Mouse (Mus musculus) stomach, embryonic 16.5 days (tissue): ENCODE results near the gene Wwp2. TPM values are rescaled to one million over a fixed set of nuclear protein-coding genes. Genes with fewer than 3 reads are reported as not detected.

Source experiments
- ATAC-seq: fragments of 200-750 bp; cut with Nextera tagmentation; 2 replicates; pipeline ENCODE4 v1.8.0; 2017; ENCODE audit warnings: moderate number of reproducible peaks, moderate TSS enrichment; ENCODE audit not compliant: insufficient read depth, low FRiP score
- H3K27ac ChIP-seq: fragments of 300-500 bp; sonication (generic); 2 replicates; pipeline ENCODE4 v1.5.1; 2014; ENCODE audit warnings: low read length
- H3K27me3 ChIP-seq: fragments of 300-500 bp; sonication (generic); 2 replicates; pipeline ENCODE4 v1.6.1; 2014; ENCODE audit warnings: low read length, control low read depth, mixed read lengths; ENCODE audit not compliant: control insufficient read depth, insufficient read depth
- H3K36me3 ChIP-seq: fragments of 300-500 bp; sonication (generic); 2 replicates; pipeline ENCODE4 v1.6.1; 2014; ENCODE audit warnings: low read length; ENCODE audit not compliant: control insufficient read depth, insufficient read depth
- H3K4me1 ChIP-seq: fragments of 300-500 bp; sonication (generic); 2 replicates; pipeline ENCODE4 v1.6.1; 2014; ENCODE audit warnings: low read length, control low read depth, mixed read lengths; ENCODE audit not compliant: control insufficient read depth, insufficient read depth
- H3K4me2 ChIP-seq: fragments of 300-500 bp; sonication (generic); 2 replicates; pipeline ENCODE4 v1.6.1; 2014; ENCODE audit warnings: low read depth, low read length, mixed read lengths
- H3K4me3 ChIP-seq: fragments of 300-500 bp; sonication (generic); replicated peaks from 2 replicates; pipeline ENCODE4 v1.5.1; 2014; ENCODE audit warnings: mild to moderate bottlenecking, low read length
- H3K9ac ChIP-seq: fragments of 300-500 bp; sonication (generic); 2 replicates; pipeline ENCODE4 v1.6.1; 2014; ENCODE audit warnings: low read length
- H3K9me3 ChIP-seq: fragments of 300-500 bp; sonication (generic); replicated peaks from 2 replicates; pipeline ENCODE4 v1.6.1; 2016; ENCODE audit warnings: low read length, control low read depth; ENCODE audit not compliant: control insufficient read depth
- WGBS: fragments of 180-500 bp; shearing (Covaris S2); extraction: QIAGEN DNeasy Blood & Tissue Kit; methylation state at CpG from one replicate; pipeline ENCODE4 v1.1.7; 2014; 5-methylcytosine and 5-hydroxymethylcytosine counted together
- polyA plus RNA-seq: library from polyadenylated mRNA; unstranded; fragments of >200 nt; fragmentation: Nextera tagmentation; extraction: Ambion mirVana; gene quantifications from 2 replicates; pipeline ENCODE4 v1.2.1, GENCODE M21; 2015

Gene Wwp2
- polyA plus RNA-seq, 1 experiment from 2014 or later, result 36.2 TPM

DNA sequence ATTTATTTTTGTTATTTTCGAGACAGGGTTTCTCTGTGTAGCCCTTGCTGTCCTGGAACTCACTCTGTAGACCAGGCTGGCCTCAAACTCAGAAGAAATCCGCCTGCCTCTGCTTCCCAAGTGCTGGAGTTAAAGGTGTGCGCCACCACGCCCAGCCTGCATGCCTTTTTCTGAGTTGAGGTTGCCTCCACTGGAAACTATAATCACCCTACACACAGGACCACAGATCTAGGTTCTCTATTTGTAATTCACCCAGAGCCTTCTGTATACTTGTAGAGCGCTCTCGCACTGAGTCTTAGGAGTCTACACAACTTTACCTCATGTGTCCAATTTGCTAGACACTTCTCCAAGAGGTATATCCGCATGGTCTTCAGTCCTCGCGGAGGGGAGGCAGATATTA, 12.0 kb upstream of the Wwp2 start:
- H3K4me1 ChIP-seq, result peaks cover 16% of the 10 kb centered on the region
- no peaks in the 10 kb centered on the region for H3K9me3 ChIP-seq
- WGBS, result 21% methylated on average over 9 of the region's 9 CpGs
- peak overlapping the region; percentile 91 for H3K9ac ChIP-seq
- peak overlapping the region; percentile 91 for H3K4me3 ChIP-seq
- ATAC-seq, result no peak
- H3K4me2 ChIP-seq, result peak overlapping the region; percentile 84
- H3K36me3 ChIP-seq, result no peaks in the 10 kb centered on the region
- H3K27me3 ChIP-seq, result no peaks in the 10 kb centered on the region
- peak overlapping the region; percentile 79 for H3K27ac ChIP-seq

DNA sequence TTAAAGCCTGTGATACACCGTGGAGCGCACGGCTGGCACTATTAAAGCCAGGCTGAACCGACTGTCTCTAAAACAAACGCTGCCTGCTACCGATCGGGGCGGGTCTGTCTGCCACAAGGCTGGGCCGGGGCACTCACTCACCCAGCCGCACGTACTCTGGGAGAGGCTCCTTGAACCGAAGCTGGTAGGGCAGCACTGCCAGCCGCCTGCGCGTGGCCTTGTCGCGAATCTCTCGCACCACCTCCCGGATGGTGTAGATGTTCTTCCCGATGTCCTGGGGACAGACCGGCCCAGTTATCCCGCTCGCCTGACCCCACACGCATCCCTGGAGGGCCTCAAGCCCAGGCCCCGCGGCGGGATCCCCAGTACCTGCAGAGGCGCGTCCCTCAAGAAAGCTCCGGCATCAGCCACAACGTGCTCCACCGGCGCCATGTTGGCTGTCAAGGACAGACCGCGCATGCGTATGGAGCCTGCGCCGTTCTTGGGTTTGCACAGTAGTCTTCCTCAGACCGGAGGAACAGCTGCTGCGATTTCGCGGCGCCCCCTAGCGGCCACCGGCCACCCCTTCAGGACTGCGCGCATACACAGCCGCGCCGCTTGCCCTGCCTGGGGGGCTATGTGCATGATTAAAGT, 11.5 kb upstream of the Wwp2 start, which contains the start of gene Nob1:
Nob1 (minus strand) TSS at position 455 of the 633 bp plus-strand sequence.
- H3K9ac ChIP-seq, result peak within 1 kb of the TSS; percentile 91
- no peaks in the 10 kb centered on the region for H3K9me3 ChIP-seq
- ATAC-seq, result peak; percentile 99
- peak within 1 kb of the TSS; percentile 79 for H3K27ac ChIP-seq
- no peaks in the 10 kb centered on the region for H3K36me3 ChIP-seq
- peaks cover 16% of the 10 kb centered on the region for H3K4me1 ChIP-seq
- under 1% methylated on average over 50 of the region's 50 CpGs for WGBS
- no peaks in the 10 kb centered on the region for H3K27me3 ChIP-seq
- peak within 1 kb of the TSS; percentile 91 for H3K4me3 ChIP-seq
- H3K4me2 ChIP-seq, result peak within 1 kb of the TSS; percentile 84

DNA sequence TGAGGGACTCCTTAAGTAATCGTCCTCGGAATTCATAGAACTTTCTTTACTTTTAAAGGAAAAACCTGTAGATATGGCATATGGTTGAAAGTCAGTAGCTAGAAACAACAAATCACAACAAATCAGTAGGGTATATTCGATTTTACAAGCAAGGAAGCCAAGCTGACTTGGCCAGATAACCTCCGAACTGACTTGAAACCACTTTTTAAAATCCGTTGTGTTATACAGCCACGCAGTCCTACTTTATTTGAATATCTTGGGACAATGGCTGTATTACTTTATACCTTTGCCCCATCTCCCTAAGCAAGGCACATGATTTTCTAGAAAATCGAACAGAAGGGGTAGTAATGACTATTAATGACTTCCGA, 11.0 kb upstream of the Wwp2 start:
- Histone ChIP-seq H3K27me3 (no peaks in the 10 kb centered on the region), H3K4me2 (peak overlapping the region; percentile 84; the same call in 1 of the 2 replicates), H3K9ac (no peak overlapping the region), H3K4me3 (peak overlapping the region; percentile 91; the same call in 1 of the 2 replicates), H3K27ac (no peak overlapping the region), H3K9me3 (no peaks in the 10 kb centered on the region), H3K36me3 (no peaks in the 10 kb centered on the region), H3K4me1 (peaks cover 16% of the 10 kb centered on the region)
- WGBS, result 45% methylated on average over 8 of the region's 8 CpGs
- no peak for ATAC-seq

DNA sequence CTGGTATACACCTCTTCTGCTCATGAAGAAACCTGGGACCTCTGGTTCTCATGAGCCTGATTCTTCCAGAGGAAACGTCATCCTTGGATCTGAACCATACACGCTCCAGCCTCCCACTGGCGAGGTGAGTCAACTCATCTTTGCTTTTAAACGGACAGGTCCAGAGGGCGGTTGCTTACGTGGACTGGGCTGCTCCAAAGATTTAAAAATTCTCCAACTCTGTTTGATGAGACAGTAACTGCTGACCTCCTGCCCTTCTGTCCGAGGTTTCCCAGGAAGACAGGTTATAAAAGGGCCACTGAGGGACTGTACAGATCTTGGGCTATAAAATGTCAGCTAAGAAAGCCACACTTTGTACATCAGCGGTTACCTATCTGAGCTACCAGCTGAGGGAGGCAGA, 5.3 kb upstream of the Wwp2 start:
- 79% methylated on average over 8 of the region's 8 CpGs for WGBS
- Histone ChIP-seq H3K9me3 (no peaks in the 10 kb centered on the region), H3K4me3 (no peak overlapping the region), H3K4me2 (no peak overlapping the region), H3K27ac (no peak overlapping the region), H3K4me1 (peaks cover 3% of the 10 kb centered on the region; the same call in 1 of the 2 replicates), H3K9ac (no peak overlapping the region), H3K36me3 (no peaks in the 10 kb centered on the region), H3K27me3 (no peaks in the 10 kb centered on the region)
- no peak for ATAC-seq

DNA sequence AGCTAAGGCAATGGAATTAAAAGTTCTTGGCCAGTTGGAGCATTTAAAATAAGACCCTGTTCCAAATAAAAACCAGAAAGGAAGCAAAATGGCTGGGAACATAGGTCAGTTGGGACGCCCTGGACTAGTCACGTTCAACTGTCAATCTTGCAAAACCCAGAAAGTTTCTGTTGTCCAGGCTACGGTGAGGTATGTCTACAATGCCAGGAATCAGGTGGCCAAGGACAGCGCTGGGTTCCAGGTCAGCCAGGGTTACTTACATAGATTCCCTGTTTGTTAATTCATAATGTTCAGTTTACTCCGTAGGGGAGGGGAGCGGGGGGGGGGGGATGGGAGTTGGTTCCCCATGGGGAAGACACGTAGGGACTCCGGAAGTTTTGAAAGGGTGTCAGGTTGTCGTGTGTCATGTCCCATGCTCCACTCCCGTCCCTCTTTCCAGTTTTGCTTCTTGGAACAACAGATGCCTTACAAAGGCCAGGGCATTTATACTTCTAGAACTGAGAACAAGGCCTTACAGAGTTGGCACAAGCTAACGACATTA, 674 bp upstream of the Wwp2 start:
- 25% methylated on average over 11 of the region's 11 CpGs for WGBS
- Histone ChIP-seq H3K4me3 (peak overlapping the region; percentile 82), H3K36me3 (no peaks in the 10 kb centered on the region), H3K4me2 (peak overlapping the region; percentile 83), H3K27me3 (no peaks in the 10 kb centered on the region), H3K9me3 (no peaks in the 10 kb centered on the region), H3K9ac (peak overlapping the region; percentile 91), H3K27ac (peak overlapping the region; percentile 88; the same call in 1 of the 2 replicates), H3K4me1 (peaks cover 8% of the 10 kb centered on the region; the same call in 1 of the 2 replicates)
- no peak for ATAC-seq

DNA sequence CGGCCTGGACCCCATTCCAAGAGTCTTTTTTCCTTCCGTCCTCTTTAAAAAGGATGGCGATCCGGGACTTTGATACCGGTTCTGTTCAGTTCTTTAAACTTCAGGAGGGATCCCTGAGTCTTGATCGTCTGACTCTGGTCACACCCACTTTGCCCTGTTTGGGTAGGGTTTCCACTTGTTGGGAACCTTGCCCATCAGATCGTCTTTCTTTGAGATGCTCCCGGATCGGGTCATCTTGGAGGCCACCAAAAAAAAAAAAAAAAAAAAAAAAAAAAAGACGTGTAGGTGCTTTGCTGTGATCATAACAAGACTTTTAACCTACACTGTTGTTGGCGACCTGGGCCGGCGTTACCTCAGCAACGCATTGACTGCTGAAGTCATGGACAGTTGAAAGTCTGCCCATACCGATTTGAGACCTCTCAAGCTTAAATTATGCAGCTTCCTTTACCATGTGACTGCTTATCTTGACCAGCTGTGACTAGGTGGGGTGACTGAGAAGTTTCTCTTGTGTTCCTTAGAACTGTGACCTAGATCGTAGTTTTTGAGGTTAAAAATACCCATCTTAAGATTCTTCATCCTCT, 766 bp downstream of the Wwp2 start:
- no peaks in the 10 kb centered on the region for H3K9me3 ChIP-seq
- H3K4me2 ChIP-seq, result peak overlapping the region; percentile 63
- H3K4me1 ChIP-seq, result peaks cover 8% of the 10 kb centered on the region; the same call in 1 of the 2 replicates
- H3K36me3 ChIP-seq, result no peaks in the 10 kb centered on the region
- no peaks in the 10 kb centered on the region for H3K27me3 ChIP-seq
- H3K27ac ChIP-seq, result peak overlapping the region; percentile 88
- peak overlapping the region; percentile 82 for H3K4me3 ChIP-seq
- peak; percentile 19; the same call in 1 of the 2 replicates for ATAC-seq
- peak overlapping the region; percentile 91 for H3K9ac ChIP-seq
- WGBS, result 4% methylated on average over 16 of the region's 16 CpGs

DNA sequence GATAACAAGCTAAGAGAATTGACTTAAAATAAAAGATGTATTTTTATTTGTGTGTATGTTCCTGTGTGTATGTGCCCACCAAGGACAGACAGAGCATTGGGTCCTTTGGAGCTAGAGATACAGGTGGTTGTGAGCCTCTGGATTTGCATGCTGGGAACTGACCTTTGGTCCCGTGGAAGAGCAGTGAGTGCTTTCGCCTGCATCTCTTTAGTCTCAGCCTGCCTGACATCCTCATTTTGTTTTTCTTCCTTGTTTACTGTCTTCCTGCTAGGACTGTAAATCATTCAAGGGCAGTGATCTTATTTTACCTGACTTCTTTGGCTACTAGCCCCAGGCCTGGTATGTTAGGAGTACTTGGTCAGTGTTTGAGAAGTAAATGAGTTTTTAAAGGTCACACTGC, 1.5 kb downstream of the Wwp2 start:
- 62% methylated on average over 2 of the region's 2 CpGs for WGBS
- Histone ChIP-seq H3K9me3 (no peaks in the 10 kb centered on the region), H3K4me2 (0 out of 2 replicates have a peak overlapping the region, but pooled peaks have one; percentile 63), H3K27me3 (no peaks in the 10 kb centered on the region), H3K27ac (no peak overlapping the region), H3K4me3 (no peak overlapping the region), H3K9ac (no peak overlapping the region), H3K4me1 (peaks cover 8% of the 10 kb centered on the region; the same call in 1 of the 2 replicates), H3K36me3 (no peaks in the 10 kb centered on the region)
- ATAC-seq, result no peak

DNA sequence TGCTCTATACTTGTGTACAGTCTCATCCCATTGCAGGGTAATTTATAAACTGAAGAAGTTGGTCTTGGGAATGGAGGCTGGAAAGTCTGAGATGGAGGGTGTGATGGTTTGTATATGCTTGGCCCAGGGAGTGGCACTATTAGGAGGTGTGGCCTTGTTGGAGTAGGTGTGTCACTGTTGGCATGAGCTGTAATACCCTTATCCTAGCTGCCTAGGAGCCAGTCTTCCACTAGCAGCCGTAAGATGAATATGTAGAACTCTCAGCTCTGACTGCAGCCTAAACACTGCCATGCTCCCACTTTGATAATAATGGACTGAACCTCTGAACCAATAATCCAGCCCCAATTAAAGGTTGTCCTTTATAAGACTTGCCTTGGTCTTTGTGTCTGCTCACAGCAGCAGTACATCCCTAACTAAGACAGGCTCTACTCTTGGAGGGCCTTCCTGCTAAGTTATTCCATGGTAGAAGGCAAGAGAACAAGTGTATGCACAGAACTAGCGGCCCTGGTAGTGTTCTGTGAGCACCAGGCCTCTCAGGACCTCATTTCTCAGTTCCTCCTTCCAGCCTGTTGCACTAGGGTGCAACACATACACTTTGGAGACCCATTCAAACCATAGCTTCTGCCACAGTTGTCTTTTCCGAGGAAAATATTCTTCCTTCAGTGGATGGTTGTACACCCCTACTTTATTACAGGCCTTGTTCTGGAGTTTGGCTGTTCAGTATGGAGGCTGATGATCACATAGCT, 3.9 kb downstream of the Wwp2 start:
- 81% methylated on average over 3 of the region's 3 CpGs for WGBS
- no peaks in the 10 kb centered on the region for H3K9me3 ChIP-seq
- no peaks in the 10 kb centered on the region for H3K27me3 ChIP-seq
- no peak overlapping the region for H3K9ac ChIP-seq
- no peak overlapping the region for H3K27ac ChIP-seq
- no peak for ATAC-seq
- no peak overlapping the region for H3K4me3 ChIP-seq
- H3K36me3 ChIP-seq, result no peaks in the 10 kb centered on the region
- peaks cover 8% of the 10 kb centered on the region; the same call in 1 of the 2 replicates for H3K4me1 ChIP-seq
- H3K4me2 ChIP-seq, result no peak overlapping the region

DNA sequence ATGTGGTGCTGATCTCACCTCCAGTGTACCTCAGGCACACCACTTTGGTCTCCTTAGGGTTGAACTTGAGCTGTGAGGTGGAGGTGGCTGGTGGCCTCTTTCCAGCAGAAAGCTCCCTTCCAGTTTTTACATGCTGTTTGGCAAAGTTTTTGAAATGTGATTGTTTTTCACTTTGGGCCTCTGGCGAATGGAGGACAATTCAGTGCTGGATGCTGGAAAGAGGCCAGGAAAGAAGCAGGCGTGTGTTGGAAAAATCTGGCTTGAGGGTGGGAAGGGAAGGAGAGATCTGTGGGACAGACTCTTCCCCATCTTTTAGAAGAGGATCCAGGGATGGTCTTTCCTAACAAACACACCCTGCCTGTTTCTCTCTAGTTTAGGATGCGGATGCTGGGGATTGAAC, 8.5 kb downstream of the Wwp2 start:
- 67% methylated on average over 3 of the region's 3 CpGs for WGBS
- H3K4me1 ChIP-seq, result peaks cover 7% of the 10 kb centered on the region; the same call in 1 of the 2 replicates
- no peak overlapping the region for H3K27ac ChIP-seq
- no peaks in the 10 kb centered on the region for H3K27me3 ChIP-seq
- H3K4me2 ChIP-seq, result no peak overlapping the region
- ATAC-seq, result no peak
- H3K9me3 ChIP-seq, result no peaks in the 10 kb centered on the region
- no peak overlapping the region for H3K9ac ChIP-seq
- H3K4me3 ChIP-seq, result no peak overlapping the region
- H3K36me3 ChIP-seq, result no peaks in the 10 kb centered on the region
